Mouse (Mus musculus) bone marrow macrophage, adult 2 months (primary cell): Measurements from ENCODE around the gene Padi2.

Experiments used
- CTCF ChIP-seq: IDR thresholded peaks from 2 replicates; pipeline ENCODE4 v1.5.1; 2012; ENCODE audit warnings: low read depth, mild to moderate bottlenecking, low read length, moderate library complexity
- POLR2A ChIP-seq: IDR thresholded peaks from 2 replicates; pipeline ENCODE4 v1.6.1; 2012; ENCODE audit warnings: mild to moderate bottlenecking, low read depth, low read length, borderline replicate concordance

- TF ChIP-seq POLR2A (no peak), CTCF (no peak)
Measured at GRCm38 (mm10) chr4:140912271-140912833, 6.2 kb downstream of the Padi2 start.
